Mouse (Mus musculus) embryonic facial prominence, embryonic 12.5 days (tissue): Measurements from ENCODE around the gene Scrg1. TPM values are rescaled to one million over a fixed set of nuclear protein-coding genes. Genes with fewer than 3 reads are reported as not detected.
"Not testable (repeated sequence)": the region's sequence is repeated elsewhere in the genome, so short reads cannot be mapped to it uniquely, and the experiment has no call there.

Source experiments
- ATAC-seq: fragments of 200-750 bp; cut with Nextera tagmentation; 2 replicates; pipeline ENCODE4 v1.8.0; 2017; ENCODE audit not compliant: insufficient number of reproducible peaks, insufficient read depth, low FRiP score, low TSS enrichment
- H3K27ac ChIP-seq: fragments of 300-500 bp; sonication (generic); 2 replicates; pipeline ENCODE4 v1.5.1; 2016; ENCODE audit warnings: mild to moderate bottlenecking
- H3K27me3 ChIP-seq: fragments of 300-500 bp; sonication (generic); 2 replicates; pipeline ENCODE4 v1.6.1; 2016; ENCODE audit warnings: mild to moderate bottlenecking, moderate library complexity
- H3K36me3 ChIP-seq: fragments of 300-500 bp; sonication (generic); 2 replicates; pipeline ENCODE4 v1.6.1; 2016; ENCODE audit warnings: mild to moderate bottlenecking
- H3K4me1 ChIP-seq: fragments of 300-500 bp; sonication (generic); 2 replicates; pipeline ENCODE4 v1.6.1; 2016
- H3K4me2 ChIP-seq: fragments of 300-500 bp; sonication (generic); replicated peaks from 2 replicates; pipeline ENCODE4 v1.6.1; 2016; ENCODE audit warnings: mild to moderate bottlenecking, moderate library complexity
- H3K4me3 ChIP-seq: fragments of 300-500 bp; sonication (generic); 2 replicates; pipeline ENCODE4 v1.5.1; 2016; ENCODE audit warnings: mild to moderate bottlenecking
- H3K9ac ChIP-seq: fragments of 300-500 bp; sonication (generic); 2 replicates; pipeline ENCODE4 v1.6.1; 2016; ENCODE audit warnings: mild to moderate bottlenecking, moderate library complexity
- H3K9me3 ChIP-seq: fragments of 300-500 bp; sonication (generic); 2 replicates; pipeline ENCODE4 v1.6.1; 2016; ENCODE audit warnings: mild to moderate bottlenecking, moderate library complexity
- WGBS: fragments of 180-500 bp; shearing (Covaris S2); methylation state at CpG from one replicate; pipeline ENCODE4 v1.1.7; 2016; 5-methylcytosine and 5-hydroxymethylcytosine counted together
- polyA plus RNA-seq: library from polyadenylated mRNA; unstranded; fragments of >200 nt; fragmentation: Nextera tagmentation; extraction: Ambion mirVana; gene quantifications from 2 replicates; pipeline ENCODE4 v1.2.1, GENCODE M21; 2016

Gene Scrg1
- polyA plus RNA-seq, 1 experiment from 2014 or later = 3.2 TPM

- WGBS = 85% methylated on average over 11 of the region's 11 CpGs
- no peak overlapping the region for H3K9ac ChIP-seq
- no peak overlapping the region for H3K27ac ChIP-seq
- no peaks in the 10 kb centered on the region for H3K9me3 ChIP-seq
- no peaks in the 10 kb centered on the region for H3K36me3 ChIP-seq
- no peak overlapping the region for H3K4me3 ChIP-seq
- 0 out of 2 replicates have a peak, but pooled peaks cover 3% of the 10 kb centered on the region for H3K4me1 ChIP-seq
- ATAC-seq = no peak
- H3K4me2 ChIP-seq = no peak overlapping the region
- H3K27me3 ChIP-seq = no peaks in the 10 kb centered on the region
Measured at GRCm38 (mm10) chr8:57430901-57431300, 24.8 kb upstream of the Scrg1 start.

DNA sequence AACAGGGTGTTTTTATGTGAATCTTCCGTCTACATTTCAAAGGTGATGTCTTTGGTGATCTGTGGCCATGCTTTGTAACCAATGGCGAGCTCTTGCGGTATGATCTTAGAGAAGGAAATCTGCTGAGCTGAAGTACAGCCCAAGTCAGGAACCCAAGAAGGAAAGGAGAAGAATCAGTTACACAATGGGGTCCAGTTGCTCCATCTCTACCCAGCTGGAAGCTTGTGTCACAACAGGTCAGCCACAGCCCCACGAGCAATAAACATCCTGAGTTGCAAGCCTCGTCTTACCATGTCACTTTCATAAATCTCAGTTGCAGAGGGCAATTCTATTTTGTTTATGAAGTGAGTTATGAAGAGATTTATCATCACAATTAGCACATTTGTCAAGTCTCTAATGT lies 22.9 kb upstream of the Scrg1 start:
- no peak for ATAC-seq
- WGBS = 86% methylated on average over 5 of the region's 5 CpGs
- no peak overlapping the region for H3K4me2 ChIP-seq

DNA sequence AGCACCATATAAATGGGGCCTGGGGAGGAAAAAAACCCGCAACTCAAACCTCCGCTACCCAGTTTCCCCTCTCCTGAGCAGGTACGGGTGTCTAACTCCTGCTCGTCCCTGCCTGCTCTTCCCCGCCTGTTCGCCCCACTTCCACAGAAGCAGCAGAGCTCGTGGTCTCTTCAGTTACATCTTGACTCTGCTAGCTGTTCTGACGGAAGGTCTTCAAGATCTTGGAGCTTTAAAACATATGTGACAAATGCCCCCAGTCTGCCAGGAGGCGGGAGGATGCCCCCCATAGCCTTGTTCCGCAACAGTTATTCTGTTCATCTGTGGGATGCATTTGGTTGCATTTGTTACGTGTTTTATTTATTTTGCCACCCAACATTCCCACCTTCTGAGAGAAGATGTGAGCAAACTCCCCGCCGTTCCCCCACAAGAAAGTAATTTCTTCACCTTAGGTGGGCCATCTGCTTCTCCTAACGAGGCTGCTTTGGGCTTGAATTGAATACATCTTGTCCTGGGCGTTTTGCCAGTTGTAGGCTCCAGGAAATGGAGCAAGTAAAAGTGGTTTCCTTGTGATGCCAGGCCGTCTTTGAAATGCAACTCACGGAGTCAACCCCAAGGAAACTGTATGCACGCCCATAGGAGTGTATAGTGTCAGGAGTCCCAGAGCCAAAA lies 19.8 kb upstream of the Scrg1 start:
- Histone ChIP-seq H3K4me2 (no peak overlapping the region), H3K27me3 (no peaks in the 10 kb centered on the region), H3K9me3 (no peaks in the 10 kb centered on the region), H3K27ac (0 out of 2 replicates have a peak overlapping the region, but pooled peaks have one; percentile 23), H3K4me3 (no peak overlapping the region), H3K4me1 (0 out of 2 replicates have a peak, but pooled peaks cover 9% of the 10 kb centered on the region), H3K9ac (no peak overlapping the region), H3K36me3 (no peaks in the 10 kb centered on the region)
- WGBS = 54% methylated on average over 18 of the region's 18 CpGs
- no peak for ATAC-seq

More for the DNA sequence above, 22.9 kb upstream of the Scrg1 start:
- no peak overlapping the region for H3K4me3 ChIP-seq
- H3K9me3 ChIP-seq = no peaks in the 10 kb centered on the region
- H3K4me1 ChIP-seq = 0 out of 2 replicates have a peak, but pooled peaks cover 9% of the 10 kb centered on the region
- no peak overlapping the region for H3K9ac ChIP-seq
- no peaks in the 10 kb centered on the region for H3K36me3 ChIP-seq
- H3K27me3 ChIP-seq = no peaks in the 10 kb centered on the region
- no peak overlapping the region for H3K27ac ChIP-seq

DNA sequence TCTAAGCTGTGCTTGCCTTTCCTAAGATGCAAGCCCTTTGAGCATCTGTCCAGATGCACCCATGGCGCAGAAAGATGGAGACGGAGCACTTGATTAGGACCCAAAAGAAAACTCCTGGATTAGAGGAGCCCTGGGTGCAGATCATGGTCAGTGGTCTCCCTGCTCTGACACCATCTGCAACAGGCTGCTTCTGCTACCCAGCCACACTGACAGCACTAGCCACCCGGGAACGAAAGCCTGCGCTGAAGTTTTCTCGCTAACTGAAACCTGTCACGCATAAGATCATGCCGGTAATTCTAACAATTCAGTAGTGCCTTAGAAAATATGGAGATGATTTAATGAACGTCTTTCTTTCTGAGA lies 19.3 kb upstream of the Scrg1 start:
- H3K4me2 ChIP-seq = no peak overlapping the region
- 0 out of 2 replicates have a peak, but pooled peaks cover 9% of the 10 kb centered on the region for H3K4me1 ChIP-seq
- WGBS = 78% methylated on average over 9 of the region's 9 CpGs
- no peaks in the 10 kb centered on the region for H3K36me3 ChIP-seq
- H3K4me3 ChIP-seq = no peak overlapping the region
- 0 out of 2 replicates have a peak overlapping the region, but pooled peaks have one; percentile 23 for H3K27ac ChIP-seq
- no peaks in the 10 kb centered on the region for H3K27me3 ChIP-seq
- no peak overlapping the region for H3K9ac ChIP-seq
- ATAC-seq = no peak
- no peaks in the 10 kb centered on the region for H3K9me3 ChIP-seq

DNA sequence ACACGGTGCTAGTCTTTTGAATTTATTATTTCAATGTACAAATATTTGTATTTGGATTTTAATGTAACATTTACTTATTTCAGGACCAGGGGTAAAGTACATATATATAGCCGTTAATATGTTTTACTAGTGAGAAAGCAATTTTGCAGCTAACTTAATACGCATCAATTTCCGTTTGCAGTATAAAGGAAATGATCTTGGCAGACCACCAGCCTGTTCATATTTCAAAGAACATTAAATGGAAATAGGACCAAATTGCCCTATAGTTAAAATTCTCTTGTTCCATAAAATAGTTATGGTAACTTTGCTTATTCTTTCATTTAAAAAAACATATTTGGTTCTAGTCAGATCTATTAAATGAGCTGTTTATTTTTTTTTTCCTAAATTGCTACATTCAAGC lies 14.6 kb upstream of the Scrg1 start:
- H3K4me3 ChIP-seq = no peak overlapping the region
- no peaks in the 10 kb centered on the region for H3K27me3 ChIP-seq
- 0 out of 2 replicates have a peak, but pooled peaks cover 4% of the 10 kb centered on the region for H3K4me1 ChIP-seq
- H3K27ac ChIP-seq = no peak overlapping the region
- no peak overlapping the region for H3K4me2 ChIP-seq
- H3K36me3 ChIP-seq = no peaks in the 10 kb centered on the region
- H3K9me3 ChIP-seq = no peaks in the 10 kb centered on the region
- H3K9ac ChIP-seq = no peak overlapping the region
- no peak for ATAC-seq
- WGBS = 69% methylated on average over 4 of the region's 4 CpGs

GRCm38 (mm10) chr8:57441556-57441955 lies 14.2 kb upstream of the Scrg1 start:
- WGBS = 83% methylated on average over 5 of the region's 5 CpGs
- ATAC-seq = no peak

GRCm38 (mm10) chr8:57443289-57443688 lies 12.4 kb upstream of the Scrg1 start:
- H3K4me3 ChIP-seq = no peak overlapping the region
- H3K9ac ChIP-seq = no peak overlapping the region
- 75% methylated on average over 4 of the region's 4 CpGs for WGBS
- no peak overlapping the region for H3K27ac ChIP-seq
- H3K27me3 ChIP-seq = no peaks in the 10 kb centered on the region
- H3K36me3 ChIP-seq = no peaks in the 10 kb centered on the region
- H3K4me2 ChIP-seq = no peak overlapping the region
- H3K4me1 ChIP-seq = no peaks in the 10 kb centered on the region
- no peaks in the 10 kb centered on the region for H3K9me3 ChIP-seq
- ATAC-seq = no peak

More at GRCm38 (mm10) chr8:57441556-57441955, 14.2 kb upstream of the Scrg1 start:
- Histone ChIP-seq H3K27ac (no peak overlapping the region), H3K9me3 (no peaks in the 10 kb centered on the region), H3K4me1 (no peaks in the 10 kb centered on the region), H3K36me3 (no peaks in the 10 kb centered on the region), H3K4me3 (no peak overlapping the region), H3K4me2 (no peak overlapping the region), H3K9ac (no peak overlapping the region), H3K27me3 (no peaks in the 10 kb centered on the region)

DNA sequence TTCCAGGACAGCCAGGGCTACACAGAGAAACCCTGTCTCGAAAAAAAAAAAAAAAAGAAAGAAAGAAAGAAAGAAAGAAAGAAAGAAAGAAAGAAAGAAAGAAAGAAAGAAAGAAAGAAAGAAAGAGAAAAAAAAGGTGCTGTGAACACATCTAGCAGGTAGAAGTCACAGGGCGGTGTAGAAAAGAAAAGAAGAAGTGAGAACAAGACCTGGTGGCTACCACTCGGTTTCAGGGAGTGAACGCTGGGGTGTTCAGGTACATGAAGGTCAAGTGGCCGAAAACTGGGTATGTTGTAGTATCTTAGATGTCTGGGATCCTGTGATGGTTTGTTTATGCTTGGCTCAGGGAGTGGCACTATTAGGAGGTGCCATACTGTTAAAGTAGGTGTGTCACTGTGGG lies 9.8 kb upstream of the Scrg1 start:
- H3K9me3 ChIP-seq, H3K27ac ChIP-seq, H3K4me1 ChIP-seq, H3K9ac ChIP-seq, H3K4me3 ChIP-seq, H3K27me3 ChIP-seq, H3K4me2 ChIP-seq, H3K36me3 ChIP-seq, ATAC-seq: not testable (repeated sequence)
- WGBS = 88% methylated on average over 5 of the region's 5 CpGs

- no peak for ATAC-seq
- Histone ChIP-seq H3K4me3 (no peak overlapping the region), H3K4me2 (no peak overlapping the region), H3K9me3 (no peaks in the 10 kb centered on the region), H3K27ac (no peak overlapping the region), H3K36me3 (no peaks in the 10 kb centered on the region), H3K4me1 (no peaks in the 10 kb centered on the region), H3K27me3 (no peaks in the 10 kb centered on the region), H3K9ac (no peak overlapping the region)
- 72% methylated on average over 7 of the region's 7 CpGs for WGBS
Measured at GRCm38 (mm10) chr8:57450726-57451125, 5.0 kb upstream of the Scrg1 start.

DNA sequence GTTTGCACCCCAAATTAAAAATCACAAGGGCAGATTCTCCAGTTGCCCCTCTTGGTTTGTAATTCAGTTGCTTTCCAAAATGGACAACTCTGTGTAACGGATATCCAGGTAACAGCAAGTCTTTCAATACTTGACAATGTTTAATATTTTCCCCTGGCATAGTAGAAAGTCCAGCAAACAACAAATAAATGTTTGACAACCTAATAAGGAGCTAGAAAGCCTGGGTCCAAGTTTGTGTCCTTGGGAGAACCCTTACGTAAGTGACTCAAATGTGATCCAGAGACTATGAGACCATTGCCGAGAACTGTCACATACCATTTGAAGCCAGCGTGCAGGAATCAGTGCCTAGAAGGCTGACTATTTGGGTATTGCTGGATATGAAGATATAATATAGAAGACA lies 3.8 kb upstream of the Scrg1 start:
- no peaks in the 10 kb centered on the region for H3K36me3 ChIP-seq
- H3K9ac ChIP-seq = no peak overlapping the region
- H3K27me3 ChIP-seq = no peaks in the 10 kb centered on the region
- H3K4me2 ChIP-seq = no peak overlapping the region
- no peaks in the 10 kb centered on the region for H3K4me1 ChIP-seq
- no peaks in the 10 kb centered on the region for H3K9me3 ChIP-seq
- 95% methylated on average over 4 of the region's 4 CpGs for WGBS
- no peak overlapping the region for H3K4me3 ChIP-seq
- ATAC-seq = no peak
- no peak overlapping the region for H3K27ac ChIP-seq

DNA sequence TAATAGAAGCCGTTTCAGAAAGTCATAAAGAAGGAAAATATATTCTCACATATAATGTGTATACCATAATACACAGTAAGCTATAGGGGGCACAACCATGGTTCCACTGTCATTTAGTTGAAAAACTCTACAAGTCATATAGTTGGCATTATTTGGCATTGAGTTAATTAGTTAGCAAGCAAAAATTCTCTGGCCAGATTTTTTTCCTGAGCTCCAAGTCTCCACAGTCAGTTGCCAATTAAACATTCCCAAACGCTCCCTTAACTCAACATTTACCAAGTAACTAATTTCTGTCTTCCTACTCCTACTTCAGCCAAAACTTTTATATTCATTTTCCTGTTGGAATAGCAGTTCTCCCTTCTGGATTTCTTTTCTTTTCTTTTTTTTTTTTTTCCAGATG lies 2.4 kb upstream of the Scrg1 start:
- Histone ChIP-seq H3K27me3 (no peaks in the 10 kb centered on the region), H3K4me1 (no peaks in the 10 kb centered on the region), H3K27ac (no peak overlapping the region), H3K36me3 (no peaks in the 10 kb centered on the region), H3K9ac (no peak overlapping the region), H3K4me3 (no peak overlapping the region), H3K4me2 (no peak overlapping the region), H3K9me3 (no peaks in the 10 kb centered on the region)
- 87% methylated on average over 2 of the region's 2 CpGs for WGBS
- no peak for ATAC-seq

- Histone ChIP-seq H3K27ac (no peak overlapping the region), H3K4me3 (no peak overlapping the region), H3K4me2 (no peak overlapping the region), H3K4me1 (no peaks in the 10 kb centered on the region), H3K9ac (no peak overlapping the region), H3K36me3 (no peaks in the 10 kb centered on the region), H3K27me3 (no peaks in the 10 kb centered on the region), H3K9me3 (no peaks in the 10 kb centered on the region)
- 79% methylated on average over 6 of the region's 6 CpGs for WGBS
- no peak for ATAC-seq
Measured at GRCm38 (mm10) chr8:57457152-57457551, 1.4 kb downstream of the Scrg1 start.
